Mouse (Mus musculus): ENCODE measurements around the gene Gm16181.
"Not testable (repeated sequence)": the region's sequence is repeated elsewhere in the genome, so short reads cannot be mapped to it uniquely, and the experiment has no call there.

DNA sequence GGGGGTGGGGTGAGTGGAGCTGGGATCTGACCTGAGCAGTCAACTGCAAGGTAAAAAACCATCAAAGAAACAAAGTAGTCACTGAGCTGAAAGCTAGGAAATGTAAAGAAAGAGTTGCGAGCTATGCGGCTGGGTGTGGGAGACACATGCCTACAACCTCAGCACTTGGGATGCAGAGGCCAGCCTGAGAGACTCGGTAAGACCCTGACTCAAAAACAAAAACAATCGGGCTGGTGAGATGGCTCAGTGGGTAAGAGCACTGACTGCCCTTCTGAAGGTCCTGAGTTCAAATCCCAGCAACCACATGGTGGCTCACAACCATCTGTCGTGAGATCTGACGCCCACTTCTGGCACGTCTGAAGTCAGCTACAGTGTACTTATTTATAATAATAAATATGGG, 13.5 kb downstream of the Gm16181 start:
- TF ChIP-seq POLR2A (IDR thresholded peaks at IDR 0.05; ENCODE audit: low read depth, low read length); CTCF (conservative IDR thresholded peaks at IDR 0.05; ENCODE audit: insufficient read depth, insufficient read length, low read depth, low read length): not testable (repeated sequence)

All from kidney, adult 2 months (tissue).